Mouse (Mus musculus) limb, embryonic 12.5 days (tissue): ENCODE results near the gene Slc22a5. TPM values are rescaled to one million over a fixed set of nuclear protein-coding genes. Genes with fewer than 3 reads are reported as not detected.

Experiments
- polyA plus RNA-seq: library from polyadenylated mRNA; unstranded; fragments of >200 nt; fragmentation: Nextera tagmentation; extraction: Ambion mirVana; gene quantifications from 2 replicates; pipeline ENCODE4 v1.2.1, GENCODE M21; 2016

Gene Slc22a5
- polyA plus RNA-seq, 1 experiment from 2014 or later, result 6.4 TPM

Other genes starting within 250 kb of the Slc22a5 start
- gene Rad50, start 184.3 kb downstream of the Slc22a5 start, polyA plus RNA-seq, result 30.1 and 30.5 TPM in 2 replicates
- not detected in 2 replicates for gene Il5, start 170.9 kb downstream of the Slc22a5 start, polyA plus RNA-seq
- 8.4 and 8.5 TPM in 2 replicates for gene Irf1, start 121.6 kb downstream of the Slc22a5 start, polyA plus RNA-seq
- gene Gm17334, start 118.5 kb downstream of the Slc22a5 start, polyA plus RNA-seq, result 0.31 TPM in 1 of 2 replicates, not detected in the other
- gene Gm12216, start 32.4 kb downstream of the Slc22a5 start, polyA plus RNA-seq, result 0.65 TPM in 1 of 2 replicates, not detected in the other
- 3.1 and 3.2 TPM in 2 replicates for gene Slc22a21, start 88.7 kb upstream of the Slc22a5 start, polyA plus RNA-seq
- gene Slc22a4, start 136.4 kb upstream of the Slc22a5 start, polyA plus RNA-seq, result 1.3 and 1.7 TPM in 2 replicates
- 188 and 205 TPM in 2 replicates for gene Pdlim4, start 177.4 kb upstream of the Slc22a5 start, polyA plus RNA-seq
- 52.7 and 56.6 TPM in 2 replicates for gene P4ha2, start 208.4 kb upstream of the Slc22a5 start, polyA plus RNA-seq